Mouse (Mus musculus): ENCODE results near the gene Fshb. TPM values are rescaled to one million over a fixed set of nuclear protein-coding genes. Genes with fewer than 3 reads are reported as not detected.
A peak's percentile ranks its signal among the peaks of the same experiment; 100 is the strongest.

The Fshb gene
- total and polyA plus RNA-seq, 2 experiments from 2014 or later: not detected

- Histone ChIP-seq H3K9ac (no peak overlapping the region), H3K27ac (ENCODE audit: low read depth, low read length) (no peak overlapping the region), H3K36me3 (ENCODE audit: insufficient read depth) (no peaks in the 10 kb centered on the region), H3K4me3 (ENCODE audit: low read depth, low read length) (no peak overlapping the region), H3K4me2 (ENCODE audit: low read depth) (no peak overlapping the region), H3K27me3 (ENCODE audit: insufficient read depth, low read length) (no peaks in the 10 kb centered on the region), H3K9me3 (ENCODE audit: low read length) (no peaks in the 10 kb centered on the region), H3K4me1 (ENCODE audit: insufficient read depth) (no peaks in the 10 kb centered on the region)
- ATAC-seq (no peak), DNase-seq (no peak)
- no peak for TF ChIP-seq CTCF (IDR thresholded peaks at IDR 0.05; ENCODE audit: low read depth)
- WGBS: 85% methylated on average over 4 of the region's 4 CpGs
Observed at GRCm38 (mm10) chr2:107024694-107025093, 34.8 kb downstream of the Fshb start.

GRCm38 (mm10) chr2:107022713-107023112, 36.7 kb downstream of the Fshb start:
- H3K36me3 ChIP-seq (ENCODE audit: insufficient read depth): no peaks in the 10 kb centered on the region
- H3K27me3 ChIP-seq (ENCODE audit: insufficient read depth, low read length): no peaks in the 10 kb centered on the region
- no peak overlapping the region for H3K9ac ChIP-seq
- no peak overlapping the region for H3K4me2 ChIP-seq (ENCODE audit: low read depth)
- H3K9me3 ChIP-seq (ENCODE audit: low read length): no peaks in the 10 kb centered on the region
- no peak for DNase-seq
- no peak overlapping the region for H3K27ac ChIP-seq (ENCODE audit: low read depth, low read length)
- H3K4me3 ChIP-seq (ENCODE audit: low read depth, low read length): no peak overlapping the region
- H3K4me1 ChIP-seq (ENCODE audit: insufficient read depth): no peaks in the 10 kb centered on the region
- ATAC-seq: no peak
- no peak for TF ChIP-seq CTCF (IDR thresholded peaks at IDR 0.05; ENCODE audit: low read depth)
- WGBS: 92% methylated on average over 5 of the region's 5 CpGs

GRCm38 (mm10) chr2:107019331-107019730, 40.1 kb downstream of the Fshb start:
- H3K9me3 ChIP-seq (ENCODE audit: low read length): no peaks in the 10 kb centered on the region
- no peaks in the 10 kb centered on the region for H3K27me3 ChIP-seq (ENCODE audit: insufficient read depth, low read length)
- no peaks in the 10 kb centered on the region for H3K4me1 ChIP-seq (ENCODE audit: insufficient read depth)
- TF ChIP-seq CTCF (IDR thresholded peaks at IDR 0.05; ENCODE audit: low read depth): no peak
- no peak overlapping the region for H3K9ac ChIP-seq
- WGBS: 57% methylated on average over 2 of the region's 2 CpGs
- DNase-seq: no peak
- no peak overlapping the region for H3K4me3 ChIP-seq (ENCODE audit: low read depth, low read length)
- H3K4me2 ChIP-seq (ENCODE audit: low read depth): no peak overlapping the region
- H3K36me3 ChIP-seq (ENCODE audit: insufficient read depth): no peaks in the 10 kb centered on the region
- ATAC-seq: no peak
- H3K27ac ChIP-seq (ENCODE audit: low read depth, low read length): no peak overlapping the region

- Histone ChIP-seq H3K27ac (ENCODE audit: low read depth, low read length) (no peak overlapping the region), H3K4me2 (ENCODE audit: low read depth) (no peak overlapping the region), H3K9me3 (ENCODE audit: low read length) (no peaks in the 10 kb centered on the region), H3K36me3 (ENCODE audit: insufficient read depth) (no peaks in the 10 kb centered on the region), H3K4me1 (ENCODE audit: insufficient read depth) (no peaks in the 10 kb centered on the region), H3K9ac (no peak overlapping the region), H3K4me3 (ENCODE audit: low read depth, low read length) (no peak overlapping the region), H3K27me3 (ENCODE audit: insufficient read depth, low read length) (no peaks in the 10 kb centered on the region)
- no peak for DNase-seq
- TF ChIP-seq CTCF (IDR thresholded peaks at IDR 0.05; ENCODE audit: low read depth): no peak
- ATAC-seq: no peak
- WGBS: 87% methylated on average over 4 of the region's 4 CpGs
Observed at GRCm38 (mm10) chr2:107013161-107013560, 46.3 kb downstream of the Fshb start.

GRCm38 (mm10) chr2:107012318-107012717, 47.1 kb downstream of the Fshb start:
- H3K9ac ChIP-seq: no peak overlapping the region
- H3K27me3 ChIP-seq (ENCODE audit: insufficient read depth, low read length): no peaks in the 10 kb centered on the region
- no peak overlapping the region for H3K27ac ChIP-seq (ENCODE audit: low read depth, low read length)
- H3K36me3 ChIP-seq (ENCODE audit: insufficient read depth): no peaks in the 10 kb centered on the region
- DNase-seq: peak; percentile 10
- 80% methylated on average over 4 of the region's 4 CpGs for WGBS
- H3K4me1 ChIP-seq (ENCODE audit: insufficient read depth): no peaks in the 10 kb centered on the region
- no peaks in the 10 kb centered on the region for H3K9me3 ChIP-seq (ENCODE audit: low read length)
- TF ChIP-seq CTCF (IDR thresholded peaks at IDR 0.05; ENCODE audit: low read depth): no peak
- ATAC-seq: no peak
- no peak overlapping the region for H3K4me3 ChIP-seq (ENCODE audit: low read depth, low read length)
- no peak overlapping the region for H3K4me2 ChIP-seq (ENCODE audit: low read depth)

- TF ChIP-seq CTCF (IDR thresholded peaks at IDR 0.05; ENCODE audit: low read depth): no peak
- Histone ChIP-seq H3K27ac (ENCODE audit: low read depth, low read length) (no peak overlapping the region), H3K36me3 (ENCODE audit: insufficient read depth) (no peaks in the 10 kb centered on the region), H3K9ac (no peak overlapping the region), H3K4me2 (ENCODE audit: low read depth) (no peak overlapping the region), H3K9me3 (ENCODE audit: low read length) (no peaks in the 10 kb centered on the region), H3K27me3 (ENCODE audit: insufficient read depth, low read length) (no peaks in the 10 kb centered on the region), H3K4me1 (ENCODE audit: insufficient read depth) (no peaks in the 10 kb centered on the region), H3K4me3 (ENCODE audit: low read depth, low read length) (no peak overlapping the region)
- no peak for ATAC-seq
- DNase-seq: no peak
- WGBS: 80% methylated on average over 6 of the region's 6 CpGs
Observed at GRCm38 (mm10) chr2:107010160-107010559, 49.3 kb downstream of the Fshb start.

GRCm38 (mm10) chr2:107006378-107006777, 53.1 kb downstream of the Fshb start:
- Histone ChIP-seq H3K4me2 (ENCODE audit: low read depth) (no peak overlapping the region), H3K9me3 (ENCODE audit: low read length) (no peaks in the 10 kb centered on the region), H3K4me3 (ENCODE audit: low read depth, low read length) (no peak overlapping the region), H3K4me1 (ENCODE audit: insufficient read depth) (no peaks in the 10 kb centered on the region), H3K9ac (no peak overlapping the region), H3K36me3 (ENCODE audit: insufficient read depth) (no peaks in the 10 kb centered on the region), H3K27me3 (ENCODE audit: insufficient read depth, low read length) (no peaks in the 10 kb centered on the region), H3K27ac (ENCODE audit: low read depth, low read length) (no peak overlapping the region)
- 75% methylated on average over 3 of the region's 3 CpGs for WGBS
- no peak for TF ChIP-seq CTCF (IDR thresholded peaks at IDR 0.05; ENCODE audit: low read depth)
- DNase-seq: no peak
- ATAC-seq: no peak

Other genes with a start within 250 kb of the Fshb start
- gene Arl14ep, start 85.2 kb downstream of the Fshb start, total RNA-seq (2014; rRNA removed): 41.8 and 51.0 TPM in 2 replicates
- 19.3 and 25.6 TPM in 2 replicates for gene Arl14ep, start 85.2 kb downstream of the Fshb start, polyA plus RNA-seq (2015; fragmentation: Nextera tagmentation; extraction: Ambion mirVana)
- 13.1 and 16.8 TPM in 2 replicates for gene Kcna4, start 231.0 kb upstream of the Fshb start, total RNA-seq (2014; rRNA removed)
- 2.1 and 5.1 TPM in 2 replicates for gene Kcna4, start 231.0 kb upstream of the Fshb start, polyA plus RNA-seq (2015; fragmentation: Nextera tagmentation; extraction: Ambion mirVana)

Data from forebrain, postnatal 0 days (tissue).